Mouse (Mus musculus): ENCODE data around the gene Fbxl22. TPM values are rescaled to one million over a fixed set of nuclear protein-coding genes. Genes with fewer than 3 reads are reported as not detected.

Gene Fbxl22
- polyA plus RNA-seq, 1 experiment, result 8.0 TPM

- TF ChIP-seq POLR2AphosphoS2 (IDR thresholded peaks at IDR 0.05; ENCODE audit: insufficient read length, low read depth), result no peak
- peak in 2 of 3 experiments; percentile 46 to 63 for TF ChIP-seq MYOD1 (IDR thresholded peaks at IDR 0.05; ENCODE audit: control insufficient read depth in 1 of 3, insufficient read length in 2 of 3, low read depth in 2 of 3)
- TF ChIP-seq USF1 (IDR thresholded peaks at IDR 0.05; ENCODE audit: low read depth), result no peak
- TF ChIP-seq MYOG (IDR thresholded peaks at IDR 0.05; ENCODE audit: control insufficient read depth in 1 of 3, insufficient read depth in 1 of 3, insufficient read length in 2 of 3, low read depth in 2 of 3), result peak in 2 of 3 experiments; percentile 49 to 69
- TF ChIP-seq CEBPB (IDR thresholded peaks at IDR 0.05; ENCODE audit: insufficient read depth, poor library complexity, severe bottlenecking), result no peak
- TF ChIP-seq E2F4 (IDR thresholded peaks at IDR 0.05; ENCODE audit: insufficient read depth), result no peak
- Histone ChIP-seq H3K4me3 (peak overlapping the region; percentile 5), H3K36me3 (ENCODE audit: control insufficient read depth, insufficient read depth) (peaks cover 11% of the 10 kb centered on the region), H3ac (ENCODE audit: control insufficient read depth, insufficient read length) (no peak overlapping the region), H3K79me2 (ENCODE audit: control insufficient read depth, insufficient read depth) (no peaks in the 10 kb centered on the region), H3K4me2 (ENCODE audit: low read depth) (peak overlapping the region; percentile 61), H3K27me3 (ENCODE audit: control insufficient read depth, insufficient read depth, insufficient read length) (no peaks in the 10 kb centered on the region)
These were observed 635 bp downstream of the Fbxl22 start for GRCm38 (mm10) chr9:66513661-66514255.

GRCm38 (mm10) chr9:66513150-66513549 lies 1.2 kb downstream of the Fbxl22 start:
- no peaks in the 10 kb centered on the region for H3K79me2 ChIP-seq (ENCODE audit: control insufficient read depth, insufficient read depth)
- TF ChIP-seq MYOG (IDR thresholded peaks at IDR 0.05; ENCODE audit: control insufficient read depth in 1 of 3, insufficient read depth in 1 of 3, insufficient read length in 2 of 3, low read depth in 2 of 3) (peak; percentile 36 to 62 (median 54)), MYOD1 (IDR thresholded peaks at IDR 0.05; ENCODE audit: control insufficient read depth in 1 of 3, insufficient read length in 2 of 3, low read depth in 2 of 3) (peak in 1 of 3 experiments; percentile 70), SRF (IDR thresholded peaks at IDR 0.05; ENCODE audit: control insufficient read depth, insufficient read length, low read depth) (no peak), REST (IDR thresholded peaks at IDR 0.05; ENCODE audit: insufficient read depth, insufficient read length) (no peak), TCF12 (IDR thresholded peaks at IDR 0.05; ENCODE audit: insufficient read depth, poor library complexity, severe bottlenecking) (no peak), MAX (IDR thresholded peaks at IDR 0.05; ENCODE audit: low read depth) (no peak), TCF3 (IDR thresholded peaks at IDR 0.05; ENCODE audit: insufficient read length, low read depth) (no peak), CEBPB (IDR thresholded peaks at IDR 0.05; ENCODE audit: insufficient read depth, poor library complexity, severe bottlenecking) (no peak), USF1 (IDR thresholded peaks at IDR 0.05; ENCODE audit: low read depth) (no peak), E2F4 (IDR thresholded peaks at IDR 0.05; ENCODE audit: insufficient read depth) (no peak), POLR2AphosphoS2 (IDR thresholded peaks at IDR 0.05; ENCODE audit: insufficient read length, low read depth) (peak; percentile 71), POLR2A (IDR thresholded peaks at IDR 0.05; ENCODE audit: insufficient read length, low read depth) (peak; percentile 31)
- H3K36me3 ChIP-seq (ENCODE audit: control insufficient read depth, insufficient read depth), result peaks cover 11% of the 10 kb centered on the region
- H3ac ChIP-seq (ENCODE audit: control insufficient read depth, insufficient read length), result no peak overlapping the region
- peak overlapping the region; percentile 61 for H3K4me2 ChIP-seq (ENCODE audit: low read depth)
- H3K27me3 ChIP-seq (ENCODE audit: control insufficient read depth, insufficient read depth, insufficient read length), result no peaks in the 10 kb centered on the region
- H3K4me3 ChIP-seq, result no peak overlapping the region

- peaks cover 9% of the 10 kb centered on the region for H3K36me3 ChIP-seq (ENCODE audit: control insufficient read depth, insufficient read depth)
- peak overlapping the region; percentile 98 for H3K4me2 ChIP-seq (ENCODE audit: low read depth)
- H3ac ChIP-seq (ENCODE audit: control insufficient read depth, insufficient read length), result peak overlapping the region; percentile 11
- H3K4me3 ChIP-seq, result peak overlapping the region; percentile 38
- TF ChIP-seq POLR2A (IDR thresholded peaks at IDR 0.05; ENCODE audit: insufficient read length, low read depth) (peak; percentile 77), TCF12 (IDR thresholded peaks at IDR 0.05; ENCODE audit: insufficient read depth, poor library complexity, severe bottlenecking) (no peak), POLR2AphosphoS2 (IDR thresholded peaks at IDR 0.05; ENCODE audit: insufficient read length, low read depth) (peak; percentile 93), MYOG (IDR thresholded peaks at IDR 0.05; ENCODE audit: control insufficient read depth in 1 of 3, insufficient read depth in 1 of 3, insufficient read length in 2 of 3, low read depth in 2 of 3) (peak in 1 of 3 experiments; percentile 37), REST (IDR thresholded peaks at IDR 0.05; ENCODE audit: insufficient read depth, insufficient read length) (no peak), CEBPB (IDR thresholded peaks at IDR 0.05; ENCODE audit: insufficient read depth, poor library complexity, severe bottlenecking) (no peak), TCF3 (IDR thresholded peaks at IDR 0.05; ENCODE audit: insufficient read length, low read depth) (no peak), SRF (IDR thresholded peaks at IDR 0.05; ENCODE audit: control insufficient read depth, insufficient read length, low read depth) (no peak), MAX (IDR thresholded peaks at IDR 0.05; ENCODE audit: low read depth) (no peak), MYOD1 (IDR thresholded peaks at IDR 0.05; ENCODE audit: control insufficient read depth in 1 of 3, insufficient read length in 2 of 3, low read depth in 2 of 3) (peak in 1 of 3 experiments; percentile 38), USF1 (IDR thresholded peaks at IDR 0.05; ENCODE audit: low read depth) (peak; percentile 94), E2F4 (IDR thresholded peaks at IDR 0.05; ENCODE audit: insufficient read depth) (no peak)
- H3K27me3 ChIP-seq (ENCODE audit: control insufficient read depth, insufficient read depth, insufficient read length), result no peaks in the 10 kb centered on the region
- H3K79me2 ChIP-seq (ENCODE audit: control insufficient read depth, insufficient read depth), result no peaks in the 10 kb centered on the region
These were observed 2.1 kb downstream of the Fbxl22 start for GRCm38 (mm10) chr9:66512351-66512671.

- Histone ChIP-seq H3K27me3 (ENCODE audit: control insufficient read depth, insufficient read depth, insufficient read length) (no peaks in the 10 kb centered on the region), H3ac (ENCODE audit: control insufficient read depth, insufficient read length) (peak overlapping the region; percentile 11), H3K4me2 (ENCODE audit: low read depth) (peak overlapping the region; percentile 98), H3K79me2 (ENCODE audit: control insufficient read depth, insufficient read depth) (no peaks in the 10 kb centered on the region), H3K4me3 (peak overlapping the region; percentile 38), H3K36me3 (ENCODE audit: control insufficient read depth, insufficient read depth) (peaks cover 7% of the 10 kb centered on the region)
- TF ChIP-seq TCF12 (IDR thresholded peaks at IDR 0.05; ENCODE audit: insufficient read depth, poor library complexity, severe bottlenecking) (no peak), REST (IDR thresholded peaks at IDR 0.05; ENCODE audit: insufficient read depth, insufficient read length) (no peak), TCF3 (IDR thresholded peaks at IDR 0.05; ENCODE audit: insufficient read length, low read depth) (peak; percentile 13), CEBPB (IDR thresholded peaks at IDR 0.05; ENCODE audit: insufficient read depth, poor library complexity, severe bottlenecking) (no peak), MAX (IDR thresholded peaks at IDR 0.05; ENCODE audit: low read depth) (no peak), POLR2AphosphoS2 (IDR thresholded peaks at IDR 0.05; ENCODE audit: insufficient read length, low read depth) (peak; percentile 96), SRF (IDR thresholded peaks at IDR 0.05; ENCODE audit: control insufficient read depth, insufficient read length, low read depth) (no peak), USF1 (IDR thresholded peaks at IDR 0.05; ENCODE audit: low read depth) (no peak), POLR2A (IDR thresholded peaks at IDR 0.05; ENCODE audit: insufficient read length, low read depth) (peak; percentile 91), MYOD1 (IDR thresholded peaks at IDR 0.05; ENCODE audit: control insufficient read depth in 1 of 3, insufficient read length in 2 of 3, low read depth in 2 of 3) (peak in 2 of 3 experiments; percentile 49 to 67), MYOG (IDR thresholded peaks at IDR 0.05; ENCODE audit: control insufficient read depth in 1 of 3, insufficient read depth in 1 of 3, insufficient read length in 2 of 3, low read depth in 2 of 3) (peak; percentile 1 to 64 (median 59)), E2F4 (IDR thresholded peaks at IDR 0.05; ENCODE audit: insufficient read depth) (no peak)
These were observed 2.6 kb downstream of the Fbxl22 start for GRCm38 (mm10) chr9:66511580-66512350.
